Mouse (Mus musculus) ES-E14 (cell line): Measurements from ENCODE around the gene Dennd6b. TPM values are rescaled to one million over a fixed set of nuclear protein-coding genes. Genes with fewer than 3 reads are reported as not detected.
A peak's percentile ranks its signal among the peaks of the same experiment; 100 is the strongest.

ENCODE experiments used
- DNase-seq: peaks from one replicate; pipeline ENCODE4 v3.0.0-alpha.2; 2013; ENCODE audit warnings: low read depth, low spot score
- H3K27ac ChIP-seq: 2 replicates; pipeline ENCODE4 v1.5.1; 2012; ENCODE audit warnings: low read depth, mild to moderate bottlenecking, low read length, moderate library complexity, mixed read lengths; ENCODE audit not compliant: poor library complexity, insufficient read depth, severe bottlenecking
- H3K36me3 ChIP-seq: 2 replicates; pipeline ENCODE4 v1.6.1; 2012; ENCODE audit warnings: mild to moderate bottlenecking, low read length, moderate library complexity, mixed read lengths; ENCODE audit not compliant: control insufficient read depth, poor library complexity, insufficient read depth, severe bottlenecking
- H3K4me1 ChIP-seq, 2 experiments: fragments of 150-350 bp in 1 of 2; sonication (generic) in 1 of 2; 2 replicates each; pipeline ENCODE4 v1.6.1; 2012; ENCODE audit warnings: low read length in 2 of 2, mild to moderate bottlenecking in 1 of 2, mixed read lengths in 1 of 2; ENCODE audit not compliant: control insufficient read depth in 2 of 2, insufficient read depth in 2 of 2, poor library complexity in 1 of 2
- H3K4me3 ChIP-seq, 2 experiments: fragments of 150-350 bp in 1 of 2; sonication (generic) in 1 of 2; 2 replicates each; pipeline ENCODE4 v1.5.1; 2012; ENCODE audit warnings: low read length in 2 of 2, low read depth in 1 of 2, mild to moderate bottlenecking in 1 of 2, mixed read lengths in 1 of 2; ENCODE audit not compliant: insufficient read depth in 1 of 2, poor library complexity in 1 of 2, severe bottlenecking in 1 of 2
- H3K9ac ChIP-seq: 2 replicates; pipeline ENCODE4 v1.6.1; 2012; ENCODE audit warnings: low read depth, mild to moderate bottlenecking, low read length, mixed read lengths; ENCODE audit not compliant: poor library complexity, insufficient read depth, severe bottlenecking
- H3K9me3 ChIP-seq: fragments of 150-350 bp; sonication (generic); 2 replicates; pipeline ENCODE4 v1.6.1; 2012; ENCODE audit warnings: low read depth, mild to moderate bottlenecking, low read length; ENCODE audit not compliant: control insufficient read depth, insufficient read depth
- CHD2 ChIP-seq: IDR thresholded peaks from 2 replicates; pipeline ENCODE4 v1.6.1; 2014; ENCODE audit warnings: mild to moderate bottlenecking, low read depth, low read length, inconsistent platforms
- HCFC1 ChIP-seq: IDR thresholded peaks from 2 replicates; pipeline ENCODE4 v1.6.1; 2012; ENCODE audit warnings: low read length, inconsistent platforms, borderline replicate concordance; ENCODE audit not compliant: insufficient read depth
- MAFK ChIP-seq: IDR thresholded peaks from 2 replicates; pipeline ENCODE4 v1.6.1; 2014; ENCODE audit warnings: mild to moderate bottlenecking, low read depth, low read length, inconsistent platforms; ENCODE audit not compliant: insufficient read depth
- ZC3H11A ChIP-seq: IDR thresholded peaks from 2 replicates; pipeline ENCODE4 v1.6.1; 2012; ENCODE audit warnings: low read depth, mild to moderate bottlenecking, inconsistent platforms, low read length, borderline replicate concordance
- ZNF384 ChIP-seq: IDR thresholded peaks from 2 replicates; pipeline ENCODE4 v1.6.1; 2012; ENCODE audit warnings: low read depth, low read length, inconsistent platforms
- in situ Hi-C, 2 experiments: fragments of 600-800 bp; cut with MboI; formaldehyde crosslinking; loops; one replicate each; pipeline ENCODE4 v1.15.1; 2025; ENCODE audit warnings: low sequenced_read_pairs in 2 of 2, inconsistent platforms in 1 of 2; ENCODE audit not compliant: unreplicated experiment in 2 of 2
- total RNA-seq: library from RNA; depleted of rRNA; stranded (reverse); fragments of 300-350 nt; gene quantifications from 2 replicates; pipeline ENCODE4 v1.2.3, GENCODE M21; 2012

Gene Dennd6b
- total RNA-seq, 1 experiment: 14.4 TPM

DNA sequence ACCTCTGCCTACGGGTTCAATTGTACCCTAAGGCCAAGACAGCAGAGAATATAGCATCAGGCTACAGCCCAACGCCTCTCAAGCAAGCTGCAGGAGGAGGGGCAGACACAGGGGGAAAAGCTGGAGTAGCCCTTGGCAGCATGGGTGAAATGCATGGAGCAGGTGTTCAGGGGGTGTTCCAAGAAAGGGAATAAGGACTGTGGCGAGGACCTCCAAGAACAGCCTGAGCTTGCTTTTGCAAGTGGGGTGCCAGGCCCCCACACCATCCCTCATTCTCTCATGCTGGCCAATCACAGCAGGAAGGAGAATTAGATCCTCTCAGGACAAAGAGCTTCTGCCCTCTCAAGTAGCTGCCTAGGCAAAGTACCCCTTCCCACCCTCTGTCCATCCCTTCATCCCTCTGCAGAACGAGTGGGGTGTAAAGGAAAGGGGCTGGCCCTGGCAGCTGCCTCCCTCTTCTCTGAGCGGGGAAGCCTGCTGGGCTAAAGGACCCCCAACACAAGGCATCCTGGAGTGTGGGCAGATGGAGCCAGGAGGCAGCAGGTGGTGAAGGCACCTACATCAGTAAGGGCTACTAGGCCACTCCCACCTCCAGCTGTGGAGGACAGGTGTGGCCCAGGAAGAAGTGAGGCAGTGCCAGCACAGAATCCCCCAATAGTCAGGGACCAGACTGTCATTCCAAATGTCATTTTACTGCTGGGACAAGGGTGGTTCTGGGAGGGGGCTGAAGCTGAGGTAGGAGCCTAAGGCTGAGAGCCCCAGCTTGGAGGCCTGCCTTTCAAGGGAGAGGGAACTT lies 12.0 kb downstream of the Dennd6b start:
- Histone ChIP-seq H3K9me3 (no peaks in the 10 kb centered on the region), H3K4me3 (no peak overlapping the region), H3K4me1 (peaks cover 5 to 31% of the 10 kb centered on the region in 2 experiments), H3K27ac (no peak overlapping the region), H3K9ac (no peak overlapping the region), H3K36me3 (peaks cover 6% of the 10 kb centered on the region; the same call in 1 of the 2 replicates)
- in situ Hi-C loops: no loop called here
- TF ChIP-seq CHD2 (no peak), MAFK (no peak), ZNF384 (no peak), ZC3H11A (no peak), HCFC1 (no peak)
- DNase-seq: no peak

- peaks cover 8 to 44% of the 10 kb centered on the region in 2 experiments for H3K4me1 ChIP-seq
- TF ChIP-seq MAFK: no peak
- TF ChIP-seq CHD2: no peak
- TF ChIP-seq ZC3H11A: no peak
- no peak for TF ChIP-seq HCFC1
- no peak for TF ChIP-seq ZNF384
- in situ Hi-C loops: no loop called here
- H3K36me3 ChIP-seq: peaks cover 6% of the 10 kb centered on the region; the same call in 1 of the 2 replicates
- no peak overlapping the region for H3K9ac ChIP-seq
- H3K27ac ChIP-seq: no peak overlapping the region
- no peak overlapping the region for H3K4me3 ChIP-seq
- no peaks in the 10 kb centered on the region for H3K9me3 ChIP-seq
- no peak for DNase-seq
These were observed 13.5 kb downstream of the Dennd6b start for GRCm38 (mm10) chr15:89182842-89183241.

- no peak overlapping the region for H3K9ac ChIP-seq
- in situ Hi-C loops: no loop called here
- peaks cover 8 to 48% of the 10 kb centered on the region in 2 experiments for H3K4me1 ChIP-seq
These were observed 14.0 kb downstream of the Dennd6b start for GRCm38 (mm10) chr15:89182328-89182741.

DNA sequence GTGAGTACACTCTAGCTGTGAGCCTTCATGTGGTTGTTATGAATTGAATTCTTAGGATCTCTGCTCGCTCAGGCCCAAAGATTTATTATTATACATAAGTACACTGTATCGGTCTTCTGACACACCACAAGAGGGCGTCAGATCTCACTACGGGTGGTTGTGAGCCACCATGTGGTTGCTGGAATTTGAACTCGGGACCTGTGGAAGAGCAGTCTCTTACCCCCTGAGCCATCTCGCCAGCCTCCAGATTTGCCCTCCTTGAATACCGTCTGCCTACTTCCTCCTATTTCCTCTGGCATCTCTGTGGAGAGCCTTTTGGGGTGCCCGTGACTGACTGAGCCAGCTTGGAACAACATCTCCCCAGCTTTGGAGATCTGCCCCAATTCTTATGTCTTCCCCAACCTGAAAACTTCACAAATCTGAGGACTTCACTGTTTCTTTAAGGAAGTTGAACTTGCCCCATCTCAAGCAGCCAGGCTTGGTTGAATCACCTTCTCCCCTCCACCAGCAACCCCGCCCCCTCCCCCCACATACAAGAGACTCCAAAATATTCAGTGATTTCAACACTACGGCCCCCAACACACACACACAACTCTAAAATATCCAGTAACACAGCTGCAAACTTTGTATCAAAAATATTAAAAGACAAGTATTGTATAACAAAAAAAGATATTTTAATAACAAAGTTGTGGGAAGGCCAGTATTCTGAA lies 14.6 kb downstream of the Dennd6b start:
- Histone ChIP-seq H3K36me3 (peaks cover 4% of the 10 kb centered on the region; the same call in 1 of the 2 replicates), H3K4me3 (peak overlapping the region in 1 of 2 experiments; percentile 79; a peak in 2 of 4 replicates), H3K27ac (no peak overlapping the region; the same call in 1 of the 2 replicates), H3K4me1 (peaks cover 8 to 54% of the 10 kb centered on the region in 2 experiments), H3K9ac (no peak overlapping the region; the same call in 1 of the 2 replicates), H3K9me3 (no peaks in the 10 kb centered on the region)
- DNase-seq: no peak
- TF ChIP-seq MAFK (no peak), ZNF384 (no peak), ZC3H11A (no peak), CHD2 (no peak)
- in situ Hi-C loops: no loop called here

More at GRCm38 (mm10) chr15:89182328-89182741, 14.0 kb downstream of the Dennd6b start:
- Histone ChIP-seq H3K4me3 (no peak overlapping the region), H3K9me3 (no peaks in the 10 kb centered on the region), H3K36me3 (peaks cover 5% of the 10 kb centered on the region; the same call in 1 of the 2 replicates), H3K27ac (no peak overlapping the region; the same call in 1 of the 2 replicates)
- TF ChIP-seq CHD2: no peak
- no peak for TF ChIP-seq MAFK
- TF ChIP-seq HCFC1: no peak
- TF ChIP-seq ZNF384: no peak
- no peak for TF ChIP-seq ZC3H11A
- no peak for DNase-seq
